Mouse (Mus musculus) ZHBTc4 (cell line): ENCODE data around the gene Scyl2.
"Not testable (repeated sequence)": the region's sequence is repeated elsewhere in the genome, so short reads cannot be mapped to it uniquely, and the experiment has no call there.

Experiments used
- DNase-seq: peaks from one replicate; pipeline ENCODE4 v3.0.0-alpha.2; 2011; ENCODE audit warnings: low read depth, low spot score

The Scyl2 gene

DNA sequence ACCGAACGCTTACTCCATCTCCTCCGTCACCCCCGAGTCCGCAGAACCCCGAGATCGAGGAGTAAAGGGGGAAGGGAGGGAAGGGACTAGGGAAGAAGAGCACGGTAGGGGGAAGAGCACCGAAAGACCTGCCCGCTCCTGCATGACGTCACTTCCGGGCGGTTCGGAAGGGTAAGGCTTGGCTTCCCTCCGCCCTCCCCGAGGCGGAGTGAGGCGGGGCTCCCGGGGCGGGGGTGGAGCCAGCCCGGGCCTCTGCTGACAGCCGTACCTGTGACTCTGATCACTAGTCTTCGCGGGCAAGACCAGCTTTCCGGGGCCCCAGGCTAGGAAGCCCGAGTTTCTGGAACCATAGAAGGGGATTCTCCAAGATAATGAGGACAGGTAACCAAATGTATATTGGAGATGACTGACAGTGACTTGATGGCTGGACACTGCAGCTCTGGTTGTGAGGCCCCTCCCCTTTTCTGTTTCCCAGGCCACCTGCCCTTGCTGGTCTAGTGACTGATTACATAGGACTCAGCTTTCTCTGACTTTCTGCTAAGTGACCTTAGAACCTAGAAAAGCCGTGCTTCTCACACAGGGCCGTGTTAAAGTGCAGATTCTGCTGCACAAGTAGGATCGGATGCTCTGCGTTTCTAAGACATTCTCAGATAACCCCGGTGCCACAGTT lies at the start of gene Scyl2:
TSS of gene Scyl2 (minus strand) at position 147 of the 670 bp plus-strand sequence.
- DNase-seq, result peak; percentile 97

DNA sequence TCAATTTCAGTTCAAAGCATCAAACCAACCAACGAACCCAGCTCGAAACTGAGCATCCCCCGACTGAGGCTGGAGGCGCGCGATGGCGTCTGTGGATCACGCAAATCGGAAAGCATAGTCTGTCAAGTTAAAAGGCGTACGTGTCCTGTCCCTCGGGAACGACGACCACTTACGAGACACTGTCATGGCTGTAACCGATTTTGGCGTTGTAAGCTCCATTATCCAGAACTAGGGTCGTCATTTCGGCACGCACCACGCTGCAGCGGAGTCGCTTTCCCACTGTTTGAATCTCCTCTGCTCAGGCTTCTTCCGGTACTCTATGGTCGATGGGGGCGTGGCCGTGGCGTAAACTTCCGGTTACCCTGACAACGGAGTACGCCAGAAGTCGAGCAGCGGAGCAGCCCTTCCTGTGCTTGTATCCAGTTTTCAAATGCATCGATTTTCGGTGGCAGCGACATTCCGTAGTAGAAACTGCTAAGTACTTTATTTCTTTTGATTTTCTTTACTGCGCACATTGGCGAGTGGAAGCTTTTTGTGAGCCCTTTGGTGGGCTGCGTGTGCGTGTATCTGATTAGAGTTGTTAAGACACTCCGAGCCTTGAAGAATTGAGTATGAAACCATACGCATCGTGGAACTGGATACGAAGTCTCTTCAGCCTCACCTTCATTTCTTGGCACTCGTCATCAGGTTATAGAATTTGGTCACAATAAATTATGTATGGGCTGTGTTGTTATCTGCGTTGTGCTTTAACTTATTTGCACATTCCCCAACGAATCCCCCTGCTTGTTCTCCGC lies 46.1 kb upstream of the Scyl2 start, which contains the start of gene Actr6:
TSS of gene Actr6 (minus strand) at position 295 of the 794 bp plus-strand sequence.
- peak; percentile 97 for DNase-seq

DNA sequence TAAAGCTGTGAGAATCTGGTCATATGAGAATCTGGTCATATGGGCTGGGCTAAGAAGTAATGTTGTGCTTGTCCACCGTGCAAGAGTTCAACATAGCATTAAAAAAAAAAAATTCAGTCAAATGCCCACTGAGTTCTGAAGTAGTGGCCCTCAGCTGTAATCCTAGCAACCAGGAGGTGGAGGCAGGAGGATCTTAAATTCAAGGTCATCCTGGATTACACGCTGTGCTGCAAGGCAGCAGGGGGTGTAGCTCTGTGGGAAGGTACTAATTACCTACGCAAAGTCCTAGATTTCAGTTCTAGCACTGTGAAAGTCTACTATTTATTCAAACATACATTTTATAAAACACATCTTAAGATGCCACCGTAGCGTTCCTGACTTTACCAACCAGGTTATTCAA lies 45.3 kb upstream of the Scyl2 start:
- peak; percentile 36 for DNase-seq

DNA sequence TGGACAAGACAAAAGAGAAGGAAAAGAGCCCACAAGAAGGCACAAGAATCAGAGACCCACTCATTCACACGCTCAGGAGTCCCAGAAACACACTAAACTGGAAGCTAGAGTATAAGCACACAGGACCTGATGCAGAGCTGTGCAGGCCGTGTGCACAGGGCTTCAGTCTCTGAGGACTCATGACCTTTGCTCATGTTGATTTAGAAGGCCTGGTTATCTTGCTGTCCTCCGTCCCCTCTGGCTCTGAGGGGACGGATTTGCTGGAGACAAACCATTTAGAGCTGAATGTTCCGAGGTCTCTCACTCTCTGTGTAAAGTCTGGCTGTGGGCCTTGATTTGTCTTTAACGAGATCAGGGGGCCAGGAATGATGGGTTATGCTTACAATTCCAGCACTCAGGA lies 44.3 kb upstream of the Scyl2 start:
- no peak for DNase-seq

DNA sequence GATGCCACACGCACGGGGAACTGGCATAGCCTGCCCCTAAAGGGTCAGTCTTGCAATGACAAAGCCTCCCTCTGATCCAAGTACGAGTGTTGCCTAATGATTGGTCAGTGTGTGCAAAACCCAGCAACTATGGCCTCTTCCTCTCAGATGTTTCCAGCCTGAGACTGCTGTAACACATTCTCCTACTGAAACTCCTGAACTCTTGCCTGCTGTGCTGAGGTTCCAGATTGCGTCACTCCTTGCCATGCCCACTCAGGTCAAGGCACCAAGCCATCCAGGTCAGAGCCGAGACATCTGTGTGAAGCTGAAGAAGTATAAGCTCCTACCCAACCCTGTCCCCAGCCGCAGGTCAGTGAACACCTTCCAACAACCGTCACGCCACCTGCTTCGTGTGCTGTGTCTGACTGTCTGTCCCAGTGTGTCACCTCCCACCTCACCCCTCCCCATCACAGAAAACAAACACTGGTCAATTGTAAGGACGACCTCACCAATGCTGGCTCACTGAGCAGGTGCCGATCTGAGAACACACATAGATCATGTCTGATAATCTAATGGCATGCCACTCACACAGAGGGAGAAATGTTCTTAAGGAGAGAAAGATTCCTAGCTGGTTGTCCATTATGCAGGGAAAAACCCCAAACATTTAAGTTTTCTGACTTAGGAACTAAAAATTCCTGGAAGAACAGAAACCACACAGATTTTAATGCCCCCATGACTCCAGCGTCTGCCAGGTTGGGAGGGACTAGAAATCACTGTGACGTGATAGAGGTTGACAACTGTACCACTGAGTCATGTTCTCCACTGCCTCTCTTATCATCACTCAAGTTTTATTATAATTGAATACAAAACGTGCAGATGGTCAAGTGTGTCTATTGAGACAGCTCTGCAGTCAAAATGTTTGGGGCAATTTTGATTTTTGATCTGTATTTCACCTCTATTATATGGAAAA lies 36.4 kb upstream of the Scyl2 start:
- no peak for DNase-seq

DNA sequence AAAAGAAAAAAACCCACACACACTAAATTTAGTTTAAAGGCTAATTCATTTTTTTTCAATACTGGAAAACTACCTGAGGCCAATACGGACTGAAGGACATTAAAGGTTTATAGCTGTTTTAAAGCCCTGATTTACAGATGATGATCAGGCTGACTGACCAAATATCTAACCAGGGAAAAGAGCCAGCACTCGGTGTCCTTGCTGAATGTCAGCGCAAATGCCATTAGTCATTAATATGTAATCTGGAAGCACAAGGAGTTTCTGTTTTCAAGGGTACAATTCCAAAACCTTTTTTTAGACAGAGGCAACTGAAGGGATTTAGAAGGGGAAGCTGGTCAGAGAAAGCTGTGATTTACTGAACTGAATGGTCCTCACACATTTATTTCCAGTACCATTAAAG lies 34.7 kb upstream of the Scyl2 start:
- no peak for DNase-seq

DNA sequence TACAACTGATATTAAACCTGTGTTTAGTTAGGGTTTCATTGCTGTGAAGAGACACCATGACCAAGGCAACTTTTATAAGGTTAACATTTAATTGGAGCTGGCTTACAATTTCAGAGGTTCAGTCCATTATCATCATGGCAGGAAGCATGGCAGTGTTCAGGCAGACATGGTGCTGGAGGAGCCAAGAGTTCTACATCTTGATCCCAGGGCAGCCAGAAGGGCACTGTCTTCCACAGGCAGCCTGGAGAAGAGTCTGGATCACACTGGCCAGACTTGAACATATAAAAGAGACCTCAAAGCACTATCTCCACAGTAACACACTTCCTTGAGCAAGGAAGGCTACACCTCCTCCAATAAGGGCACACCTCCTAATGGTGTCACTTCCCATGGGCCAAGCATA lies 34.2 kb upstream of the Scyl2 start:
- DNase-seq, result no peak

DNA sequence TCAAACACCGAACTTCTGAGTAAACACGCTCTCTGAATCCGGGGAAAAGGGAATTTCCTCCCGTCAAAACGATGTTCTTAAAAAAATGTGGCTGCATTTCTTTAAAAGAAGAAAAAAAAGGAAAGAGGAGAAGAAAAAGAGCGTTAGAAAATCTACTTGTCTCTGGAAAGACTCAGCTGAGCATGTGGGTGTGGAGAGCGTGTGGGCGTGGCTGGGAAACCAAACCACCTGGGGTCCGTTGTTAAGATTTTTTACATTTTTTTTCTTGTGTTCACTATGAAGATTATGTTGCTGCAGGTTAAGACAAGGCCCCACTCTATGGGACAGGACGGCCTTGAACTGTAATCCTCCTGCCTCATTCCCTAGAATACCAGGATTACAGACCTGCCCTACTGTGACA lies 28.8 kb upstream of the Scyl2 start:
- DNase-seq, result no peak

DNA sequence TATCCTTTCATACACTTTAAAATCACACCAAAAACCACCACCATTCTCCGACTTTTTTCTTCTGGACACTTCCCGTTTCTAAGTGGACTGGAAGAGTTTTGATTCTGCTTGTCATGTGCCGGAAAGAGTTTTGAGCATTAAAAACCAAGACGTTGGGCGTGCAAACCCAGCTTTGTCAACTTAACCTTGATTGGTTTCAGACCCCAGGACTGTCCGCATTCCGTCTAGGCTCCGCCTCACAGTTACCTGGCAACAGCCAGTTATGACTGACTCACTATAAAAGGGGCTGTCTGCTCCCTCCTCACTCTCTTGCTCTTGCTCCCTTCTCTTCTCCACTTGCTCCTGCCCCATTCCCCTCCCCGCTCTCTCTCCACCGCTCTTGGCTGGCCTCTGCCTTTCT lies 22.6 kb upstream of the Scyl2 start:
- DNase-seq, result peak; percentile 51

DNA sequence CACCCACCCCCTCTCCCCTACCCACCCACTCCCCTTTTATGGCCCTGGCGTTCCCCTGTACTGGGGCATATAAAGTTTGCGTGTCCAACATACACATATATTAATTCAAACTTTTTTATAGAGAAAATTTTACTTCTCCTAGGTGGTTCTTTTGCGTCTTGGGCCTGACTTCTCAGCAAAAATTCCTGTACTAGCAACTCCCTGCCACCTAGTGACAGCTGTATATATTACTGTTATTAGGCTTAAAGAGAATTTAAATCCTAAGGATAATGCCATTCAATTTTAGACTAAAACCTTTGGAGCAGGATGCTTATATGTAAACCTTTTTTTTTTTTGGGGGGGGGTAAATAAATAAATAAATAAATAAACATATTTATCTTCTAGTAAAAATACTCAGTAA lies 21.3 kb upstream of the Scyl2 start:
- no peak for DNase-seq

DNA sequence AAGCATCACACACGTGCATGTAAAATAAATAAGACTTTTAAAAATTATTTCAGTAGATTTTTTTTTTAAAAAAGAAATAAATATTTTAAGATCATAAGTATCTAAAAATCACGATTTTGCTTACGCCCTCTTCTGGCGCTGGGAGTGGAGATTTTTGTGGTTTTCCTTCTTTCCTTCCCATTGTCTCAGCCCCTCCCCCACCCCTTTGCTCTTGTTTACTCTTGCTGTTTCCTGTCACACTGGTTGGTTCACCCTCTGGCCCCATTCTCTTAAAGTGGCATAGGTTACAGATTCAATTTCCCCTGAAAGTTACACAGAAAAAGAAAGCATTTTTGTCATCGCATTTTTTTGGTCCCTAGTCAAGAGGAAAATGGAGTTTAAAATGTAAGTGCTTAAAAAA lies 17.0 kb upstream of the Scyl2 start:
- DNase-seq, result no peak

DNA sequence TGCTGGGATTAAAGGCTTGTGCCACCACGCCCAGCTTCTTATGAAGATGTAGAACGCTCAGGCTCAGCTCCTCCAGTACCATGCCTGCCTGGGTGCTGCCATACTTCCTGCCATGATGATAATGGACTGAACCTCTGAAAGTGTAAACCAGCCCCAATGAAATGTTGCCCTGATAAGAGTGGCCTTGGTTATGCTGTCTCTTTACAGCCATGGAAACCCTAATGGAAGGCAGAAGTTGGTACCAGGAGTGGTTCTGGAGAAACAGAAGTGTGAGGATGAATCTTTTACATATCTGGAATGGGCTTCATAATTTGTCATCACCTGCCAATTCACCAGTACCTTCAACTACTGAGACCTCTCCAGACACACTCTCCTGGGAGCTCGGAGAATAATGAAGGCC lies 11.9 kb upstream of the Scyl2 start:
- DNase-seq, result no peak

DNA sequence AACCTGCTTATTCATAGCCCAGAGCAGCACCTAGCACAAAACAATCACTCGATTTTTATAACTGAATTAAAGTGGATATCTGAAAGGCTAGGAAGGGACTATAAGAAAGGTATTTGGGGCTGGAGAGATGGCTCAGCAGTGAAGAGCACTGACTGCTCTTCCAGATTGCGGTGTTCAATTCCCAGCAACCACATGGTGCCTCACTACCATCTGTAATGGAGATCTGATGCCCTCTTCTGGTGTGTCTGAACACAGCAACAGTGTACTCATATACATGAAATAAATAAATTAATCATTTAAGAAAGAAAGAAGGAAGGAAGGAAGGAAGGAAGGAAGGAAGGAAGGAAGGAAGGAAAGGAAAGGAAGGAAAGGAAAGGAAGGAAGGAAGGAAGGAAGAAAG lies 10.2 kb upstream of the Scyl2 start:
- not testable (repeated sequence) for DNase-seq

DNA sequence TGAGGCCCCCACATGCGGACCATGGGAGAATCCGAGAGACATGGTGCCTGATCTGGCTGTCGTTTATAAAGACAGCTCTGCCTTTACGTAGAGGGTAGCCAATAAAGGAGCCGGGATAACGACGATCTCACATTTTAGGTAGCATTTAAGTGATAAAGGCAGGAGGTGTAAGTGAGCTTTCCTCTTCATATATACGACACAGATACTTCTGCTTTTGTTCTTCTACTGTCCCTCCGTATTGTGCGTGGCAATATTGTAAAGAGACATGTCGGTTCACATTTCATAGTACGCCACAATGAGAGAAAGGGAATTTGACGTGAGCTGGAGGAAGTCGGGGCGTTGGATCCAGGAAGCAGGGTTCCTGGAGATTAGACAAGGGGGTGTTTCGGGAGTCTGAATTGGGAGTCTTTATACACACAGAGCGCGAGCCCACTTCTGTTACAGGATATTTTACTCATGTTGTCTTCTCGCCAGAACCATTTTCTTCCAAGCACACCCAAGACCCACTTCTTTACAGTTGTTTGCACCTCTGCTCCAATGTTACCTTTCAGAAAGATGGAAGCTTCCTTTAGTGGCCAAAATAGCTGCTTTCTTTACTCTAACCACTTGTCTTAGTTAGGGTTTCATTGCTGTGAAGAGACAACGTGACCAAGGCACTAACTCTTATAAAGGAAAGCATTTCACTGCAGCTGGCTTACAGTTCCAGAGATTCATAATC lies 9.3 kb upstream of the Scyl2 start:
- no peak for DNase-seq

DNA sequence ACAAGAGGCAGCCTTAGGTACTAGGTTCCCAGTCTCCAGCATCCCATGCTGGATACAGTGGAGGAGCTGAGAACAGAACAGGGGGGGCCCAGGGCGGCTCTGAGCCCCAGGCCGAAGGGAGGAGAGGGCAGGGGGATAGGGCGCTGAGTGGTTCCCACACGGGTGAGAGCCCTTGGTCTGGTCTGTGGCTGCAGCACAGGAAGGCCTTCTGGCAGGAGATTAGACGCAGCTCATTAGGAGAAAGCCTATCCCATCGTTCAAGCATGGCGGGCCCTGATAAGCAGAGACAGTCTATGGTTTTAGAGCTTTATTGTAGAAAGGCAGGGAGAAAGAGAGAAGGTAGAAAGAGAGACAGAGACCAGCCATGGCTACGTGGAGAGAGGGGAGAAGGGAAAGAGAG lies 3.9 kb upstream of the Scyl2 start:
- DNase-seq, result no peak

DNA sequence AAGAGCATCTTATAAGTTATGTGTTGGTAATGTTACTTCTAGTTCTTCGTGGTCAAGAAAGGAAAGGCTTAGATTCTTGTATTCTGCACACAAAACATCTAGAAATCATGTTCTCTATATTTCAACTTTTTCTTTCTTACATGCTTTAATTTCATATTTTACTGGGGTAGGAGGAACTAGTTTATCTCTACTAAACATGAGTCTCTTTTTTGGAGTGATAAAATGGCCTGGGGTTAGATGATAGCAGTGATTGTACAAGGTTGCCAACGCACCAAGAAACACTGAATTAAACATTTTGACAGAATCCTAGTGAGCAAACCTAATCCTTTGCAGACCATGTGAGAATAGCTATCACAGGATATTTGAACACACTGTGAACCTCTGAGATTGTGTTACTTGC lies 1.4 kb upstream of the Scyl2 start:
- no peak for DNase-seq

DNA sequence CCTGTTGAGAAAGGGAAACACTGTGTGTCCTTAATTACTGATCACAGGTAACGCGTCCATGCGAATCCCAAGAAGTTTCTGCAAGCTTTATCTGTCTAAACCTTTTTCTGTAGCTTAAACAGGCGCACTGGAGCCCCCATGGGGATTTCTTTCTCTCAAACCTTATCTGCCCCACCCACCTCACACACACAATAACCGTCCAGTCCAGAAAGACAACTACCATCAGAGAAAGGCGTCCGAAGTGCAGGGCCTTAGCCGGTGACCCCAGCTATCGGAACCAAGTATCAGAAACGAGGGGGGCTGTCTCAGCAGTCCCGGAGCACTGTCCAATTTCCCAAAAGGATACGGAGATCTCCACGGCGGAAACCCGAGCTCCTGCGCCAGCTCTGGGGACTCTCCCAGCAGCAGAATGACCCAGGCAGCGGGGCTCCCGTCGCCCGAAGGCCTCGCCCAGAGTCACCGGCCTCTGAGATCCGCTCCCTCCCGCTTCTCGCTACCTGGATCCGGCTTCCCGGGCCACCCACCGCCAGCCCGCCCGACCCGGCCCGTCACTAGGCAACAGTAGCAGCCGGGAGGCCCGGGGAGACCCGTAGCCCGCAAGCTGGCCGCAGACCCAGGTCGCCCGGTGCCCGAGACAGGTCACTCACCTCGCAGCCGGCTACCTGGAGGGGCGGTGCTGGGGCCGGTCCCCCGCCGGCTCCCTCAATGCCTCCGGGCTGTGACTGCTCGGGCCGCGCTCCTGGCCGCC lies 520 bp downstream of the Scyl2 start:
- peak; percentile 15 for DNase-seq

DNA sequence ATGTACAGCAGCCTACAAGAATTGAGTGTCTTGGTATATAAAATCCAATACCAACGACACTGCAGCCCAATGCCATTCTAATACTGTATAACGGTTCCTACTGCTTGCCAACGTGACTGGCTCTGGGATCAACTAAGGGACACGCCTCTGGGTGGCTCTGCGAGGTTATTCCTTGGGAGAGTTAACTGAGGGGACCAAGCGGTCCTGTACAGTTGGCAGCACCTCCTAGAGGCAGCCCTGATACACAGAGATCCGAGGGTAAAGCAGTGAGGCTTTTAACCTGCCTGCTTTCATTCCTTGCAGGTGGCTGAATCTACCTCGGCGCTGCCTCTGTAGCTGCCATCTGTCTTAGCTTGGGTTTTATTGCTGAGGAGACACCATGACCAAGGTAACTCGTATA lies 3.1 kb downstream of the Scyl2 start:
- DNase-seq, result peak; percentile 55

DNA sequence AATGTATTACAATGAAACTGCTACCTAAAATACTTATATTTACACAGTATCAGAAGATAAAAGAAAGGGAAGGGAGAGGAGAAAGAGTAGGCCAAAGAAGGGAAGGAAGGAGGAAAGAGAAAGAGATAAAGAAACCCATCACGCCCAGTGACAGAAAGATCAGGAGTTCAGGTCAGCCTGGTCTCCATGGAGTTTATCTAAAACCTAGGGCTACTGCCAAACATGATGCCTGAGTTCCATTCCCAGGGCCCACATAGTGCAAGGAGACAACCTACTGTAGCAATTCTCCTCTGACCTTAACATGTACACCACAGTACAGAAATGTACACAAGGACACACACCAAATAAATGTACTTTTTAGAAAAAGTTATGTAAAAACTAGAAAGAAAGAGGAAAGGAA lies 3.9 kb downstream of the Scyl2 start:
- no peak for DNase-seq

DNA sequence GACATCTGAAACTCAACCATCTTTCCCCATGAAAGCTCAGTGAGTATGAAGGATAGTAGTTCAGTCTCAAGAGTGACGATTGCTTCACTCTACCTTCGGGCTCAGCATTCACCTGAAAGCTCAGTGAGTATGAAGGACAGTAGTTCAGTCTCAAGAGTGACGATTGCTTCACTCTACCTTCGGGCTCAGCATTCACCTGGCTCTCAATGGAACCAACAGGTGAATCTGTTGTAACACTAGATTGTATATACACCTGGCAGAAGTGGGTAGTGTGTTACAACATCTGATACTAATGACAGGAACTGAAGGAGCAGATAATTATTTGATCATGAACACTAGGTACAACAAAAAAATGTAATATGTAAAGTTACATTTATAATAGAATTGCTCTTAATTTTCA lies 4.4 kb downstream of the Scyl2 start:
- DNase-seq, result no peak

DNA sequence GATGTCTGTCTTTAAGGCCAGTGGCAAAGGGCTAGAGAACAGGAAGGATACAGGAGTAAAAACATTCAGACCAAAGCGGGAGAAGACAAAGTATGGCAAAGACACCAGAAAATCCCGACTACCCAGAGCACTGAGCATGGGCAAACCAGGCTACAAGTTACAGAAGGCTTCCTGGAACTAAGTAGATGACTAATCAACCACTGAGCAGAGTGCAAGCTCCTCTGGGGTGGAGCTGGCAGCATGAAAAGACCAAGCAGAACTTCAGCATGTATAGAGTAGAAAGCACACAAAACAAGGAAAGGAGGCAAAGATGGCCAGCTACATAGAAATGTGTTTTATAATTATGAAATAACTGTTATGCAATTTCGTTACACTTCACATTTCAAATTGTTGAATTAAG lies 5.6 kb downstream of the Scyl2 start:
- DNase-seq, result no peak
